Mouse (Mus musculus): Measurements from ENCODE around the gene Hs3st4. TPM values are rescaled to one million over a fixed set of nuclear protein-coding genes. Genes with fewer than 3 reads are reported as not detected.

Hs3st4 gene
- polyA plus RNA-seq, 1 experiment from 2014 or later: 0.06 TPM

GRCm38 (mm10) chr7:124141229-124141628 lies 158.6 kb downstream of the Hs3st4 start:
- no peak for ATAC-seq (ENCODE audit: low FRiP score, low TSS enrichment)
- 66% methylated on average over 6 of the region's 6 CpGs for WGBS
- TF ChIP-seq CTCF (IDR thresholded peaks at IDR 0.05; ENCODE audit: low read depth) (no peak), EP300 (optimal IDR thresholded peaks at IDR 0.05) (no peak)

GRCm38 (mm10) chr7:124150901-124151300 lies 168.2 kb downstream of the Hs3st4 start:
- Histone ChIP-seq H3K27me3 (ENCODE audit: control insufficient read depth, insufficient read depth, low read length) (no peaks in the 10 kb centered on the region), H3K4me2 (replicated peaks; ENCODE audit: low read depth) (no peak overlapping the region), H3K36me3 (ENCODE audit: control insufficient read depth, insufficient read depth, low read length) (no peaks in the 10 kb centered on the region), H3K4me3 (ENCODE audit: low read depth, low read length) (no peak overlapping the region), H3K27ac (replicated peaks) (no peak overlapping the region), H3K4me1 (replicated peaks; ENCODE audit: control insufficient read depth, insufficient read depth) (no peaks in the 10 kb centered on the region), H3K9me3 (ENCODE audit: control insufficient read depth, low read length) (no peaks in the 10 kb centered on the region), H3K9ac (ENCODE audit: low read length) (no peak overlapping the region)
- DNase-seq (ENCODE audit: low spot score) (no peak), ATAC-seq (ENCODE audit: low FRiP score, low TSS enrichment) (no peak)
- 74% methylated on average over 2 of the region's 2 CpGs for WGBS
- no peak for TF ChIP-seq EP300 (optimal IDR thresholded peaks at IDR 0.05)
- TF ChIP-seq CTCF (IDR thresholded peaks at IDR 0.05; ENCODE audit: low read depth): no peak

More at GRCm38 (mm10) chr7:124141229-124141628, 158.6 kb downstream of the Hs3st4 start:
- Histone ChIP-seq H3K27me3 (ENCODE audit: control insufficient read depth, insufficient read depth, low read length) (no peaks in the 10 kb centered on the region), H3K4me2 (replicated peaks; ENCODE audit: low read depth) (no peak overlapping the region), H3K27ac (replicated peaks) (no peak overlapping the region), H3K9me3 (ENCODE audit: control insufficient read depth, low read length) (no peaks in the 10 kb centered on the region), H3K4me1 (replicated peaks; ENCODE audit: control insufficient read depth, insufficient read depth) (no peaks in the 10 kb centered on the region), H3K4me3 (ENCODE audit: low read depth, low read length) (no peak overlapping the region), H3K36me3 (ENCODE audit: control insufficient read depth, insufficient read depth, low read length) (no peaks in the 10 kb centered on the region), H3K9ac (ENCODE audit: low read length) (no peak overlapping the region)
- DNase-seq (ENCODE audit: low spot score): no peak

- Histone ChIP-seq H3K36me3 (ENCODE audit: control insufficient read depth, insufficient read depth, low read length) (no peaks in the 10 kb centered on the region), H3K4me3 (ENCODE audit: low read depth, low read length) (no peak overlapping the region), H3K9ac (ENCODE audit: low read length) (no peak overlapping the region), H3K4me2 (replicated peaks; ENCODE audit: low read depth) (no peak overlapping the region), H3K4me1 (replicated peaks; ENCODE audit: control insufficient read depth, insufficient read depth) (no peaks in the 10 kb centered on the region), H3K27me3 (ENCODE audit: control insufficient read depth, insufficient read depth, low read length) (no peaks in the 10 kb centered on the region), H3K27ac (replicated peaks) (no peak overlapping the region), H3K9me3 (ENCODE audit: control insufficient read depth, low read length) (no peaks in the 10 kb centered on the region)
- DNase-seq (ENCODE audit: low spot score): no peak
- TF ChIP-seq CTCF (IDR thresholded peaks at IDR 0.05; ENCODE audit: low read depth) (no peak), EP300 (optimal IDR thresholded peaks at IDR 0.05) (no peak)
- 100% methylated on average over 1 of the region's 1 CpGs for WGBS
- ATAC-seq (ENCODE audit: low FRiP score, low TSS enrichment): no peak
Observed at GRCm38 (mm10) chr7:124163301-124163700, 180.6 kb downstream of the Hs3st4 start.

GRCm38 (mm10) chr7:124166229-124166628 lies 183.6 kb downstream of the Hs3st4 start:
- WGBS: 66% methylated on average over 1 of the region's 1 CpGs
- Histone ChIP-seq H3K4me3 (ENCODE audit: low read depth, low read length) (no peak overlapping the region), H3K27ac (replicated peaks) (no peak overlapping the region), H3K9me3 (ENCODE audit: control insufficient read depth, low read length) (no peaks in the 10 kb centered on the region), H3K9ac (ENCODE audit: low read length) (no peak overlapping the region), H3K4me1 (replicated peaks; ENCODE audit: control insufficient read depth, insufficient read depth) (no peaks in the 10 kb centered on the region), H3K4me2 (replicated peaks; ENCODE audit: low read depth) (no peak overlapping the region), H3K27me3 (ENCODE audit: control insufficient read depth, insufficient read depth, low read length) (no peaks in the 10 kb centered on the region), H3K36me3 (ENCODE audit: control insufficient read depth, insufficient read depth, low read length) (no peaks in the 10 kb centered on the region)
- no peak for DNase-seq (ENCODE audit: low spot score)
- no peak for ATAC-seq (ENCODE audit: low FRiP score, low TSS enrichment)
- no peak for TF ChIP-seq CTCF (IDR thresholded peaks at IDR 0.05; ENCODE audit: low read depth)
- TF ChIP-seq EP300 (optimal IDR thresholded peaks at IDR 0.05): no peak

GRCm38 (mm10) chr7:124168796-124169195 lies 186.1 kb downstream of the Hs3st4 start:
- Histone ChIP-seq H3K4me2 (replicated peaks; ENCODE audit: low read depth) (no peak overlapping the region), H3K4me3 (ENCODE audit: low read depth, low read length) (no peak overlapping the region), H3K9me3 (ENCODE audit: control insufficient read depth, low read length) (no peaks in the 10 kb centered on the region), H3K9ac (ENCODE audit: low read length) (no peak overlapping the region), H3K27me3 (ENCODE audit: control insufficient read depth, insufficient read depth, low read length) (no peaks in the 10 kb centered on the region), H3K27ac (replicated peaks) (no peak overlapping the region), H3K36me3 (ENCODE audit: control insufficient read depth, insufficient read depth, low read length) (no peaks in the 10 kb centered on the region), H3K4me1 (replicated peaks; ENCODE audit: control insufficient read depth, insufficient read depth) (no peaks in the 10 kb centered on the region)
- TF ChIP-seq CTCF (IDR thresholded peaks at IDR 0.05; ENCODE audit: low read depth): no peak
- TF ChIP-seq EP300 (optimal IDR thresholded peaks at IDR 0.05): no peak
- ATAC-seq (ENCODE audit: low FRiP score, low TSS enrichment) (no peak), DNase-seq (ENCODE audit: low spot score) (no peak)
- 76% methylated on average over 2 of the region's 2 CpGs for WGBS

GRCm38 (mm10) chr7:124170001-124170400 lies 187.3 kb downstream of the Hs3st4 start:
- Histone ChIP-seq H3K4me2 (replicated peaks; ENCODE audit: low read depth) (no peak overlapping the region), H3K9me3 (ENCODE audit: control insufficient read depth, low read length) (no peaks in the 10 kb centered on the region), H3K4me1 (replicated peaks; ENCODE audit: control insufficient read depth, insufficient read depth) (no peaks in the 10 kb centered on the region), H3K4me3 (ENCODE audit: low read depth, low read length) (no peak overlapping the region), H3K27me3 (ENCODE audit: control insufficient read depth, insufficient read depth, low read length) (no peaks in the 10 kb centered on the region), H3K36me3 (ENCODE audit: control insufficient read depth, insufficient read depth, low read length) (no peaks in the 10 kb centered on the region), H3K9ac (ENCODE audit: low read length) (no peak overlapping the region), H3K27ac (replicated peaks) (no peak overlapping the region)
- no peak for TF ChIP-seq EP300 (optimal IDR thresholded peaks at IDR 0.05)
- TF ChIP-seq CTCF (IDR thresholded peaks at IDR 0.05; ENCODE audit: low read depth): no peak
- ATAC-seq (ENCODE audit: low FRiP score, low TSS enrichment): no peak
- DNase-seq (ENCODE audit: low spot score): no peak
- WGBS: 85% methylated on average over 2 of the region's 2 CpGs
